Mouse (Mus musculus) forebrain, embryonic 12.5 days (tissue): ENCODE data around the gene Pop7. TPM values are rescaled to one million over a fixed set of nuclear protein-coding genes. Genes with fewer than 3 reads are reported as not detected.

Source experiments
- ATAC-seq: fragments of 200-750 bp; cut with Nextera tagmentation; 2 replicates; pipeline ENCODE4 v1.8.0; 2017; ENCODE audit warnings: moderate TSS enrichment; ENCODE audit not compliant: low FRiP score
- H3K27ac ChIP-seq: fragments of 300-500 bp; sonication (generic); 2 replicates; pipeline ENCODE4 v1.5.1; 2016; ENCODE audit warnings: mild to moderate bottlenecking
- H3K27me3 ChIP-seq: fragments of 300-500 bp; sonication (generic); 2 replicates; pipeline ENCODE4 v1.6.1; 2016; ENCODE audit warnings: mild to moderate bottlenecking
- H3K36me3 ChIP-seq: fragments of 300-500 bp; sonication (generic); replicated peaks from 2 replicates; pipeline ENCODE4 v1.6.1; 2016; ENCODE audit warnings: mild to moderate bottlenecking
- H3K4me1 ChIP-seq: fragments of 300-500 bp; sonication (generic); 2 replicates; pipeline ENCODE4 v1.6.1; 2016
- H3K4me2 ChIP-seq: fragments of 300-500 bp; sonication (generic); 2 replicates; pipeline ENCODE4 v1.6.1; 2016; ENCODE audit warnings: mild to moderate bottlenecking, moderate library complexity
- H3K4me3 ChIP-seq: fragments of 300-500 bp; sonication (generic); replicated peaks from 2 replicates; pipeline ENCODE4 v1.5.1; 2016; ENCODE audit warnings: mild to moderate bottlenecking
- H3K9ac ChIP-seq: fragments of 300-500 bp; sonication (generic); 2 replicates; pipeline ENCODE4 v1.6.1; 2016; ENCODE audit warnings: mild to moderate bottlenecking
- H3K9me3 ChIP-seq: fragments of 300-500 bp; sonication (generic); 2 replicates; pipeline ENCODE4 v1.6.1; 2016
- WGBS: fragments of 180-500 bp; shearing (Covaris S2); methylation state at CpG from one replicate; pipeline ENCODE4 v1.1.7; 2016; 5-methylcytosine and 5-hydroxymethylcytosine counted together
- polyA plus RNA-seq: library from polyadenylated mRNA; unstranded; fragments of >200 nt; fragmentation: Nextera tagmentation; extraction: Ambion mirVana; gene quantifications from 2 replicates; pipeline ENCODE4 v1.2.1, GENCODE M21; 2016

The Pop7 gene
- polyA plus RNA-seq, 1 experiment from 2014 or later: 61.6 TPM

- Histone ChIP-seq H3K27ac (peak within 1 kb of the TSS; percentile 97), H3K36me3 (peaks cover 20% of the 10 kb centered on the region), H3K4me3 (peak within 1 kb of the TSS; percentile 71), H3K9ac (peak within 1 kb of the TSS; percentile 92), H3K4me2 (peak within 1 kb of the TSS; percentile 96), H3K9me3 (no peaks in the 10 kb centered on the region), H3K27me3 (no peaks in the 10 kb centered on the region; the same call in 1 of the 2 replicates), H3K4me1 (peaks cover 24% of the 10 kb centered on the region)
- WGBS: under 1% methylated on average over 39 of the region's 40 CpGs
- peak; percentile 74 for ATAC-seq
Measured at GRCm38 (mm10) chr5:137533117-137533827, 31.0 kb upstream of the Pop7 start, which contains the start of the genes Epo and Gnb2. TSS of gene Epo (minus strand) at chr5:137533242. TSS of gene Gnb2 (minus strand) at chr5:137533510.

GRCm38 (mm10) chr5:137532808-137533116 is 30.4 kb upstream of the Pop7 start:
- no peak for ATAC-seq
- no peaks in the 10 kb centered on the region for H3K9me3 ChIP-seq
- peak overlapping the region; percentile 92 for H3K9ac ChIP-seq
- no peaks in the 10 kb centered on the region; the same call in 1 of the 2 replicates for H3K27me3 ChIP-seq
- H3K4me3 ChIP-seq: peak overlapping the region; percentile 71
- peaks cover 25% of the 10 kb centered on the region for H3K36me3 ChIP-seq
- peak overlapping the region; percentile 96 for H3K4me2 ChIP-seq
- WGBS: 0% methylated on average over 12 of the region's 12 CpGs
- H3K27ac ChIP-seq: peak overlapping the region; percentile 97
- peaks cover 24% of the 10 kb centered on the region for H3K4me1 ChIP-seq

GRCm38 (mm10) chr5:137532131-137532807 is 30.0 kb upstream of the Pop7 start:
- WGBS: 0% methylated on average over 19 of the region's 19 CpGs
- H3K9ac ChIP-seq: peak overlapping the region; percentile 92
- peaks cover 29% of the 10 kb centered on the region for H3K4me1 ChIP-seq
- peak overlapping the region; percentile 96 for H3K4me2 ChIP-seq
- peak; percentile 2; the same call in 1 of the 2 replicates for ATAC-seq
- H3K4me3 ChIP-seq: peak overlapping the region; percentile 71
- peak overlapping the region; percentile 97 for H3K27ac ChIP-seq
- H3K27me3 ChIP-seq: no peaks in the 10 kb centered on the region; the same call in 1 of the 2 replicates
- H3K36me3 ChIP-seq: peaks cover 30% of the 10 kb centered on the region
- no peaks in the 10 kb centered on the region for H3K9me3 ChIP-seq

DNA sequence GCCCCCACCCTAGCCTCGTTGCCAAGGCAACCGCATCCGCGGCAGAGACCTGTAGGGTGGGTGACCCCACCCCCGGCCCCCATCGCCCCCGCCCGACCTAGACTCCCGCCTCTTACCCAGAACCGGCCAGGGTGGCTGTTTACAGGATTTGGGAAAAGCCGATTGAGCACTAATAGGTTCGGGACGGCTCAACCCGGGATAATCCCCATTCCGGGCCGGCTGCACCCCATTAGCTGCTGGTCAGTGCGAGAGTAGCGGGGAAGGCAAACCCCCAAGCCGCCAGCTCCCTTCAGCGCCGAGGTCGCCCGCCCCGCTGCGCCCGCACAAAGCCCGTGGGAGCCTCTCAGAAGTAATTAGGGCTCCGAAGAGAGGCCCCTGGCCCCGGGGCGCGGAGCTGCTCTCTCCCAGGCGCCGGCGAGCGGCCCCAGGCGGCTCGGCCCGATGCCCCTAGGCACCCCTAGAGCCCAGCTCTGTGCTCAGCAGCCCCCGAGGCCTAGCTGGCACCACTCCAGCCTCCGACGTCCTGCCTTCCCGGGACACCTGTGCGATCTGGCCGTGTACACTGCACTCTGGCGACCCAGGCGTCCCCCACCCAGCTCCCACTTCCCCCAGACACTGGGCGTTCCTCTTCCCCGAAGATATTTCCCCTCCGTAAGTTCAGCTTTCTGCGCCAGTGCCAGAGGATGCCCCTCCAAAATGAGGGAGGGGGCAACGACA is 29.3 kb upstream of the Pop7 start:
- WGBS: under 1% methylated on average over 46 of the region's 51 CpGs
- H3K36me3 ChIP-seq: peaks cover 35% of the 10 kb centered on the region
- peak overlapping the region; percentile 97 for H3K27ac ChIP-seq
- no peaks in the 10 kb centered on the region for H3K9me3 ChIP-seq
- H3K4me2 ChIP-seq: peak overlapping the region; percentile 96
- peak overlapping the region; percentile 71 for H3K4me3 ChIP-seq
- peak; percentile 18 for ATAC-seq
- H3K27me3 ChIP-seq: no peaks in the 10 kb centered on the region; the same call in 1 of the 2 replicates
- H3K9ac ChIP-seq: peak overlapping the region; percentile 92
- peaks cover 35% of the 10 kb centered on the region for H3K4me1 ChIP-seq

DNA sequence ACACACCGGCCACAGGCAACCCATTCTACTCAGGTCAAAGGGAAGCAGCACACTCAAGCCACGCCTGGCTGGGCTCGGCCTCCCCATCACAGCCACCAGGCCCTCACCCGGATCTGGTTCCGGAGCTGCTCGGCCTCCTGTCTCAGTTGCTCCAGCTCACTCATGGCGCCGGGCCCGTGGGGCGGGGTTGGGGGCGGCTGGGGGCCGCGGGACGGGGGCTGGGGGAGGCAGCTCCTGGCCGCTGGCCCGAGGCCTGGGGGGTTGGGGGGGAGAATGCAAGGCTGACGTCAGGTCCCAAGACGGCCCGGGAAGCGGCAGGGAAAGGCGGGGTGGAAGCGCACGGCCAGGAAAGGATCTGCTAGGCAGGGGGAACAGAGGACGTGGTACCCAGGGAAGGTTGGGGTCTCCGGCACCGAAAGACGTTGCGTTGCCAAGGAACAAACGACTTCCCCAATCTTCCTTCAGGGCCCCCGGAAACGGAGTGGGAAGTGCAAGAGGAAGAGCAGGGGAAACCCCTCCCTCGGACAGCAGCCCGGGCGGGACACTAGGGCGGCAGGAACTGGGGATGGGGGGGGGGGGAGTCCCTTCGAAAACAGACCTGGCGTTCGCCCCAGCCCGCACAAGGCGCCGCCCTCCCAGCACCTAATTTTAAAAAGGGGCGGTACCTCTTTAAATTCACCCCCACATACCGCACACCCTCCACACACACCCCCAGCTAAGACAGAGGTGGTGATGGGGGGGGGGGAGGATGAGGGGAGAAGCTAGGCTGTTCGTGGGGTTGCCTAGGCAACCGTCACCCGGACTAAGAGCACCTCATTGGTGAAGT is 28.5 kb upstream of the Pop7 start:
- Histone ChIP-seq H3K4me1 (peaks cover 41% of the 10 kb centered on the region), H3K4me3 (peak overlapping the region; percentile 71), H3K9me3 (no peaks in the 10 kb centered on the region), H3K9ac (peak overlapping the region; percentile 92), H3K36me3 (peaks cover 42% of the 10 kb centered on the region), H3K27me3 (no peaks in the 10 kb centered on the region), H3K27ac (peak overlapping the region; percentile 97), H3K4me2 (peak overlapping the region; percentile 96)
- peak; percentile 65 for ATAC-seq
- WGBS: under 1% methylated on average over 42 of the region's 46 CpGs

DNA sequence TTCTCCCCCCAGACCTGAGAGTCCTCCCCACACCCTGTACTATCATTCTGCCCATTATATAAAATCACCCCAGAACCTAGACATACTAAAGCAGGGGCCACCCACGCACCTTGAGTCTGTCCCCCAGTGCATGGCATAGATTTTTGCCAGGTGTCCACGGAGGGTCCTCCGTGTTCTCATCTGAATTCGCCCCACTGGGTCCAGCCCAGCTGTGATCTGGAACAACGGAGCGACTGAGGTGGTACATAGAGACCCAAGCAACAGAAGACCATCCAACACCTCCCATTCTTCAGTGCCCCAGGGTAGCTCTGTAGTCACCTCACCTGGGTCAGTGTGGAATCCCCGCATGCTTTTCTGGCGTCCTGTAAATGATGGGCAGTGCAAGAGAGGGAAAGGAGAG is 27.8 kb upstream of the Pop7 start:
- no peak for ATAC-seq
- Histone ChIP-seq H3K36me3 (peaks cover 49% of the 10 kb centered on the region), H3K4me2 (peak overlapping the region; percentile 96), H3K9ac (peak overlapping the region; percentile 92), H3K4me3 (peak overlapping the region; percentile 71), H3K27me3 (no peaks in the 10 kb centered on the region), H3K27ac (peak overlapping the region; percentile 97), H3K9me3 (no peaks in the 10 kb centered on the region), H3K4me1 (peaks cover 48% of the 10 kb centered on the region)
- WGBS: 80% methylated on average over 8 of the region's 8 CpGs

- H3K4me3 ChIP-seq: 0 out of 2 replicates have a peak overlapping the region, but pooled peaks have one; percentile 7
- H3K27ac ChIP-seq: peak overlapping the region; percentile 38; the same call in 1 of the 2 replicates
- ATAC-seq: no peak
- H3K9me3 ChIP-seq: no peaks in the 10 kb centered on the region
- WGBS: 82% methylated on average over 15 of the region's 15 CpGs
- peaks cover 56% of the 10 kb centered on the region for H3K36me3 ChIP-seq
- H3K9ac ChIP-seq: no peak overlapping the region
- peaks cover 49% of the 10 kb centered on the region for H3K4me1 ChIP-seq
- peak overlapping the region; percentile 96 for H3K4me2 ChIP-seq
- no peaks in the 10 kb centered on the region for H3K27me3 ChIP-seq
Measured at GRCm38 (mm10) chr5:137529221-137529995, 27.1 kb upstream of the Pop7 start.

- no peaks in the 10 kb centered on the region for H3K27me3 ChIP-seq
- H3K4me3 ChIP-seq: no peak overlapping the region
- no peak overlapping the region for H3K9ac ChIP-seq
- peak overlapping the region; percentile 9; the same call in 1 of the 2 replicates for H3K27ac ChIP-seq
- 88% methylated on average over 22 of the region's 22 CpGs for WGBS
- H3K36me3 ChIP-seq: peaks cover 66% of the 10 kb centered on the region
- no peak overlapping the region for H3K4me2 ChIP-seq
- ATAC-seq: no peak
- no peaks in the 10 kb centered on the region for H3K9me3 ChIP-seq
- H3K4me1 ChIP-seq: peaks cover 42% of the 10 kb centered on the region
Measured at GRCm38 (mm10) chr5:137528247-137528968, 26.1 kb upstream of the Pop7 start.

GRCm38 (mm10) chr5:137527413-137527812 is 25.1 kb upstream of the Pop7 start:
- H3K4me3 ChIP-seq: no peak overlapping the region
- peaks cover 76% of the 10 kb centered on the region for H3K36me3 ChIP-seq
- H3K9ac ChIP-seq: no peak overlapping the region
- H3K27ac ChIP-seq: 0 out of 2 replicates have a peak overlapping the region, but pooled peaks have one; percentile 36
- 42% methylated on average over 1 of the region's 1 CpGs for WGBS
- no peaks in the 10 kb centered on the region for H3K9me3 ChIP-seq
- no peak overlapping the region for H3K4me2 ChIP-seq
- ATAC-seq: no peak
- no peaks in the 10 kb centered on the region for H3K27me3 ChIP-seq
- H3K4me1 ChIP-seq: peaks cover 42% of the 10 kb centered on the region

- Histone ChIP-seq H3K9me3 (no peaks in the 10 kb centered on the region), H3K27me3 (no peaks in the 10 kb centered on the region), H3K9ac (peak overlapping the region; percentile 21; the same call in 1 of the 2 replicates), H3K4me1 (peaks cover 42% of the 10 kb centered on the region), H3K27ac (peak overlapping the region; percentile 81), H3K36me3 (peaks cover 86% of the 10 kb centered on the region), H3K4me3 (no peak overlapping the region), H3K4me2 (no peak overlapping the region)
- ATAC-seq: no peak
- 45% methylated on average over 16 of the region's 16 CpGs for WGBS
Measured at GRCm38 (mm10) chr5:137526192-137526936, 24.0 kb upstream of the Pop7 start.
